ENCODE assay signal across 8 mouse cellular contexts in genomic region chr9:57629118-57629874, GRCm38 (mm10). TPM values are rescaled to one million over a fixed set of nuclear protein-coding genes. Genes with fewer than 3 reads are reported as not detected.
DNase-seq lines count a peak whose midpoint lies in the region; ATAC-seq lines count a peak whose summit lies in the region.

No protein-coding gene starts in this region.

- peaks cover 72% of the 10 kb centered on the region for H3K36me3 ChIP-seq in embryonic facial prominence, embryonic 14.5 days (ENCODE audit: control insufficient read depth, insufficient read depth, low read length)
- H3K36me3 ChIP-seq in heart, embryonic 12.5 days = peaks cover 71% of the 10 kb centered on the region
- peaks cover 73% of the 10 kb centered on the region for H3K36me3 ChIP-seq in kidney, embryonic 15.5 days
- H3K36me3 ChIP-seq in liver, embryonic 13.5 days = peaks cover 75% of the 10 kb centered on the region
- peaks cover 38% of the 10 kb centered on the region for H3K36me3 ChIP-seq in stomach, embryonic 16.5 days (ENCODE audit: control insufficient read depth, insufficient read depth, low read length)

- no peak overlapping the region for H3K4me3 ChIP-seq in embryonic facial prominence, embryonic 14.5 days (ENCODE audit: low read depth, low read length)
- no peak overlapping the region for H3K4me3 ChIP-seq in heart, embryonic 12.5 days
- H3K4me3 ChIP-seq in kidney, embryonic 15.5 days (replicated peaks) = no peak overlapping the region
- H3K4me3 ChIP-seq in liver, embryonic 13.5 days (replicated peaks) = no peak overlapping the region
- no peak overlapping the region for H3K4me3 ChIP-seq in stomach, embryonic 16.5 days (replicated peaks; ENCODE audit: low read length)

- ATAC-seq in embryonic facial prominence, embryonic 14.5 days (ENCODE audit: low read depth) = peak; percentile 70
- peak; percentile 43 for ATAC-seq in heart, embryonic 12.5 days (ENCODE audit: insufficient number of reproducible peaks, low FRiP score)
- peak; percentile 61 for ATAC-seq in kidney, embryonic 15.5 days (replicated peaks; ENCODE audit: low FRiP score)
- peak; percentile 45 for ATAC-seq in liver, embryonic 13.5 days (ENCODE audit: low read depth)
- ATAC-seq in stomach, embryonic 16.5 days (ENCODE audit: insufficient read depth, low FRiP score) = peak; percentile 71

- no peak overlapping the region for H3K27ac ChIP-seq in embryonic facial prominence, embryonic 14.5 days (replicated peaks; ENCODE audit: low read depth, low read length)
- H3K27ac ChIP-seq in heart, embryonic 12.5 days (ENCODE audit: poor library complexity, severe bottlenecking) = no peak overlapping the region
- no peak overlapping the region for H3K27ac ChIP-seq in kidney, embryonic 15.5 days
- no peak overlapping the region for H3K27ac ChIP-seq in liver, embryonic 13.5 days
- H3K27ac ChIP-seq in stomach, embryonic 16.5 days (ENCODE audit: low read length) = peak overlapping the region; percentile 9; the same call in 1 of the 2 replicates

- 66% methylated on average over 14 of the region's 14 CpGs for WGBS in embryonic facial prominence, embryonic 14.5 days
- 71% methylated on average over 14 of the region's 14 CpGs for WGBS in heart, embryonic 12.5 days
- 65% methylated on average over 14 of the region's 14 CpGs for WGBS in kidney, embryonic 15.5 days
- 64% methylated on average over 14 of the region's 14 CpGs for WGBS in liver, embryonic 13.5 days (ENCODE audit: insufficient replicate concordance)
- WGBS in stomach, embryonic 16.5 days = 60% methylated on average over 14 of the region's 14 CpGs

- no peaks in the 10 kb centered on the region for H3K9me3 ChIP-seq in embryonic facial prominence, embryonic 14.5 days (ENCODE audit: control insufficient read depth, low read length)
- H3K9me3 ChIP-seq in heart, embryonic 12.5 days (replicated peaks) = no peaks in the 10 kb centered on the region
- no peaks in the 10 kb centered on the region for H3K9me3 ChIP-seq in kidney, embryonic 15.5 days (replicated peaks)
- no peaks in the 10 kb centered on the region for H3K9me3 ChIP-seq in liver, embryonic 13.5 days (replicated peaks)
- no peaks in the 10 kb centered on the region for H3K9me3 ChIP-seq in stomach, embryonic 16.5 days (replicated peaks; ENCODE audit: control insufficient read depth, low read length)

- no peaks in the 10 kb centered on the region for H3K4me1 ChIP-seq in embryonic facial prominence, embryonic 14.5 days (ENCODE audit: control insufficient read depth, insufficient read depth, low read length)
- peaks cover 17% of the 10 kb centered on the region for H3K4me1 ChIP-seq in heart, embryonic 12.5 days (replicated peaks)
- H3K4me1 ChIP-seq in kidney, embryonic 15.5 days = 0 out of 2 replicates have a peak, but pooled peaks cover 3% of the 10 kb centered on the region
- peaks cover 30% of the 10 kb centered on the region for H3K4me1 ChIP-seq in liver, embryonic 13.5 days (replicated peaks)
- H3K4me1 ChIP-seq in stomach, embryonic 16.5 days (ENCODE audit: control insufficient read depth, insufficient read depth, low read length) = 0 out of 2 replicates have a peak, but pooled peaks cover 16% of the 10 kb centered on the region

- peak; percentile 70 for DNase-seq in A20 (ENCODE audit: low read depth, low spot score)
- DNase-seq in adrenal gland, postnatal 36 days = peak; percentile 86 to 88
- peak; percentile 65 for DNase-seq in embryonic facial prominence, embryonic 14.5 days (ENCODE audit: low spot score)
- peak; percentile 62 for DNase-seq in liver, embryonic 13.5 days
- DNase-seq in neural tube, embryonic 10.5 days (ENCODE audit: extremely low spot score, low spot score) = peak; percentile 76

- H3K9ac ChIP-seq in embryonic facial prominence, embryonic 14.5 days (ENCODE audit: low read depth, low read length) = no peak overlapping the region
- H3K9ac ChIP-seq in heart, embryonic 12.5 days = no peak overlapping the region
- H3K9ac ChIP-seq in kidney, embryonic 15.5 days = no peak overlapping the region
- no peak overlapping the region for H3K9ac ChIP-seq in liver, embryonic 13.5 days
- H3K9ac ChIP-seq in stomach, embryonic 16.5 days (ENCODE audit: low read length) = no peak overlapping the region

- H3K27me3 ChIP-seq in embryonic facial prominence, embryonic 14.5 days (replicated peaks; ENCODE audit: control insufficient read depth, insufficient read depth, low read length) = no peaks in the 10 kb centered on the region
- H3K27me3 ChIP-seq in heart, embryonic 12.5 days (replicated peaks) = no peaks in the 10 kb centered on the region
- no peaks in the 10 kb centered on the region for H3K27me3 ChIP-seq in kidney, embryonic 15.5 days
- H3K27me3 ChIP-seq in liver, embryonic 13.5 days = no peaks in the 10 kb centered on the region
- H3K27me3 ChIP-seq in stomach, embryonic 16.5 days (ENCODE audit: control insufficient read depth, insufficient read depth, low read length) = no peaks in the 10 kb centered on the region

- H3K4me2 ChIP-seq in embryonic facial prominence, embryonic 14.5 days (ENCODE audit: low read depth, low read length) = no peak overlapping the region
- no peak overlapping the region for H3K4me2 ChIP-seq in heart, embryonic 12.5 days
- H3K4me2 ChIP-seq in kidney, embryonic 15.5 days = no peak overlapping the region
- H3K4me2 ChIP-seq in liver, embryonic 13.5 days = no peak overlapping the region
- no peak overlapping the region for H3K4me2 ChIP-seq in stomach, embryonic 16.5 days (ENCODE audit: low read depth, low read length)

RNA-seq across cellular contexts. Expression of gene Lman1l, which starts 8.7 kb away (rescaled TPM):
- total RNA-seq in adrenal gland, postnatal 36 days (2021) = not detected
- not detected in 2 replicates for polyA plus RNA-seq in embryonic facial prominence, embryonic 14.5 days (2014; fragmentation: Nextera tagmentation; extraction: Ambion mirVana)
- polyA plus RNA-seq in heart, embryonic 12.5 days (2016; fragmentation: Nextera tagmentation; extraction: Ambion mirVana) = not detected in 2 replicates
- not detected in 2 replicates for polyA plus RNA-seq in kidney, embryonic 15.5 days (2015; fragmentation: Nextera tagmentation; extraction: Ambion mirVana)
- polyA plus RNA-seq in liver, embryonic 13.5 days (2015; fragmentation: Nextera tagmentation; extraction: Ambion mirVana) = 0.06 TPM in 1 of 2 replicates, not detected in the other
- not detected in 2 replicates for polyA plus RNA-seq in stomach, embryonic 16.5 days (2015; fragmentation: Nextera tagmentation; extraction: Ambion mirVana)

RNA-seq across cellular contexts. Expression of gene Cplx3, which starts 23.2 kb away (rescaled TPM):
- not detected for total RNA-seq in adrenal gland, postnatal 36 days (2021)
- not detected in 2 replicates for polyA plus RNA-seq in embryonic facial prominence, embryonic 14.5 days (2014; fragmentation: Nextera tagmentation; extraction: Ambion mirVana)
- polyA plus RNA-seq in heart, embryonic 12.5 days (2016; fragmentation: Nextera tagmentation; extraction: Ambion mirVana) = not detected in 2 replicates
- not detected in 2 replicates for polyA plus RNA-seq in kidney, embryonic 15.5 days (2015; fragmentation: Nextera tagmentation; extraction: Ambion mirVana)
- not detected in 2 replicates for polyA plus RNA-seq in liver, embryonic 13.5 days (2015; fragmentation: Nextera tagmentation; extraction: Ambion mirVana)
- not detected in 2 replicates for polyA plus RNA-seq in stomach, embryonic 16.5 days (2015; fragmentation: Nextera tagmentation; extraction: Ambion mirVana)

RNA-seq across cellular contexts. Expression of gene Csk, which starts 24.1 kb away (rescaled TPM):
- 10 to 100 TPM; 61.9 to 92.6 TPM for total RNA-seq in adrenal gland, postnatal 36 days (2021)
- polyA plus RNA-seq in embryonic facial prominence, embryonic 14.5 days (2014; fragmentation: Nextera tagmentation; extraction: Ambion mirVana) = 25.7 and 26.6 TPM in 2 replicates
- polyA plus RNA-seq in heart, embryonic 12.5 days (2016; fragmentation: Nextera tagmentation; extraction: Ambion mirVana) = 16.4 TPM in 2 replicates
- 27.2 and 27.9 TPM in 2 replicates for polyA plus RNA-seq in kidney, embryonic 15.5 days (2015; fragmentation: Nextera tagmentation; extraction: Ambion mirVana)
- polyA plus RNA-seq in liver, embryonic 13.5 days (2015; fragmentation: Nextera tagmentation; extraction: Ambion mirVana) = 20.7 and 21.7 TPM in 2 replicates
- 26.6 and 27.9 TPM in 2 replicates for polyA plus RNA-seq in stomach, embryonic 16.5 days (2015; fragmentation: Nextera tagmentation; extraction: Ambion mirVana)

RNA-seq across cellular contexts. Expression of gene Ulk3, which starts 40.0 kb away (rescaled TPM):
- total RNA-seq in adrenal gland, postnatal 36 days (2021) = 10 to 100 TPM; 12.6 to 14.3 TPM
- 9.4 and 11.4 TPM in 2 replicates for polyA plus RNA-seq in embryonic facial prominence, embryonic 14.5 days (2014; fragmentation: Nextera tagmentation; extraction: Ambion mirVana)
- 18.1 and 19.5 TPM in 2 replicates for polyA plus RNA-seq in heart, embryonic 12.5 days (2016; fragmentation: Nextera tagmentation; extraction: Ambion mirVana)
- polyA plus RNA-seq in kidney, embryonic 15.5 days (2015; fragmentation: Nextera tagmentation; extraction: Ambion mirVana) = 16.9 and 18.8 TPM in 2 replicates
- polyA plus RNA-seq in liver, embryonic 13.5 days (2015; fragmentation: Nextera tagmentation; extraction: Ambion mirVana) = 3.6 and 3.7 TPM in 2 replicates
- polyA plus RNA-seq in stomach, embryonic 16.5 days (2015; fragmentation: Nextera tagmentation; extraction: Ambion mirVana) = 21.6 and 22.3 TPM in 2 replicates

RNA-seq across cellular contexts. Expression of gene Cyp1a2, which starts 54.2 kb away (rescaled TPM):
- under 1 TPM in 1 of 2 experiments, not detected in 1; 0.40 TPM for total RNA-seq in adrenal gland, postnatal 36 days (2021)
- polyA plus RNA-seq in embryonic facial prominence, embryonic 14.5 days (2014; fragmentation: Nextera tagmentation; extraction: Ambion mirVana) = not detected in 2 replicates
- not detected in 2 replicates for polyA plus RNA-seq in heart, embryonic 12.5 days (2016; fragmentation: Nextera tagmentation; extraction: Ambion mirVana)
- polyA plus RNA-seq in kidney, embryonic 15.5 days (2015; fragmentation: Nextera tagmentation; extraction: Ambion mirVana) = not detected in 2 replicates
- 0.10 TPM in 1 of 2 replicates, not detected in the other for polyA plus RNA-seq in liver, embryonic 13.5 days (2015; fragmentation: Nextera tagmentation; extraction: Ambion mirVana)
- not detected in 2 replicates for polyA plus RNA-seq in stomach, embryonic 16.5 days (2015; fragmentation: Nextera tagmentation; extraction: Ambion mirVana)
